In genomic region chr2:18057336-18058145, GRCm38 (mm10) we compare ENCODE assay signal across 8 mouse cellular contexts. TPM values are rescaled to one million over a fixed set of nuclear protein-coding genes. Genes with fewer than 3 reads are reported as not detected.
DNase-seq lines count a peak whose midpoint lies in the region; ATAC-seq and TF ChIP-seq lines count a peak whose summit lies in the region.

No protein-coding gene starts in this region.

- TF ChIP-seq RAD21 in MEL (IDR thresholded peaks at IDR 0.05; ENCODE audit: low read depth, low read length): no peak

- no peaks in the 10 kb centered on the region for H3K9me3 ChIP-seq in MEL (replicated peaks; ENCODE audit: insufficient read depth, low read length)
- H3K9me3 ChIP-seq in hindbrain, embryonic 15.5 days: no peaks in the 10 kb centered on the region

- H3K36me3 ChIP-seq in MEL (ENCODE audit: control insufficient read depth in 1 of 2, insufficient read depth in 2 of 2, low read length in 2 of 2): peaks cover 0 to 18% of the 10 kb centered on the region in 2 experiments; a peak in 2 of 4 replicates
- no peaks in the 10 kb centered on the region for H3K36me3 ChIP-seq in hindbrain, embryonic 15.5 days

- H3K4me1 ChIP-seq in MEL (ENCODE audit: control insufficient read depth in 1 of 2, insufficient read depth in 2 of 2, low read length in 2 of 2): peaks cover 9 to 13% of the 10 kb centered on the region in 2 experiments; a peak in 3 of 4 replicates
- peaks cover 25% of the 10 kb centered on the region for H3K4me1 ChIP-seq in hindbrain, embryonic 15.5 days (replicated peaks)

- peaks cover 16% of the 10 kb centered on the region; the same call in 1 of the 2 replicates for H3K79me2 ChIP-seq in MEL (ENCODE audit: control insufficient read depth, insufficient read depth, low read length, poor library complexity)

- TF ChIP-seq POLR2A in MEL (IDR thresholded peaks at IDR 0.05; ENCODE audit: control insufficient read depth in 1 of 2, insufficient read depth in 1 of 2, low read depth in 1 of 2, low read length in 2 of 2, poor library complexity in 1 of 2): peak; percentile 32 to 56; a peak in 3 of 4 replicates

- TF ChIP-seq CTCF in MEL (IDR thresholded peaks at IDR 0.05 in 2 of 3, conservative IDR thresholded peaks at IDR 0.05 in 1 of 3; ENCODE audit: control insufficient read depth in 1 of 3, insufficient read depth in 1 of 3, low read depth in 2 of 3, low read length in 3 of 3, poor library complexity in 1 of 3, severe bottlenecking in 1 of 3): no peak
- no peak for TF ChIP-seq CTCF in gastrocnemius, adult 2 months (IDR thresholded peaks at IDR 0.05)

- under 1% methylated on average over 48 of the region's 48 CpGs for WGBS in hindbrain, embryonic 15.5 days

- peak overlapping the region; percentile 80 for H3K4me2 ChIP-seq in hindbrain, embryonic 15.5 days

- H3K9ac ChIP-seq in MEL (ENCODE audit: control insufficient read depth, low read depth, low read length, poor library complexity, severe bottlenecking): peak overlapping the region; percentile 99
- H3K9ac ChIP-seq in hindbrain, embryonic 15.5 days: peak overlapping the region; percentile 64

- peak overlapping the region; percentile 100 for H3K27ac ChIP-seq in MEL (ENCODE audit: control insufficient read depth, low read depth, low read length)
- H3K27ac ChIP-seq in gastrocnemius, adult 2 months: peak overlapping the region; percentile 100
- H3K27ac ChIP-seq in hindbrain, embryonic 15.5 days (replicated peaks): peak overlapping the region; percentile 94

- H3K27me3 ChIP-seq in MEL (ENCODE audit: control insufficient read depth in 1 of 2, insufficient read depth in 2 of 2, low read length in 2 of 2): no peaks in the 10 kb centered on the region
- H3K27me3 ChIP-seq in hindbrain, embryonic 15.5 days: no peaks in the 10 kb centered on the region

- peak overlapping the region; percentile 74 to 85 for H3K4me3 ChIP-seq in MEL (ENCODE audit: control insufficient read depth in 1 of 2, insufficient read depth in 1 of 2, low read depth in 2 of 2, low read length in 2 of 2)
- peak overlapping the region; percentile 91 for H3K4me3 ChIP-seq in gastrocnemius, adult 2 months
- H3K4me3 ChIP-seq in hindbrain, embryonic 15.5 days: peak overlapping the region; percentile 59

- no peak for TF ChIP-seq EP300 in MEL (IDR thresholded peaks at IDR 0.05; ENCODE audit: low read depth in 1 of 2, low read length in 2 of 2)

- peak; percentile 74 for DNase-seq in MEL (ENCODE audit: low read depth, low spot score)
- peak; percentile 68 for DNase-seq in cerebellum, adult 11-12 months
- peak; percentile 75 for DNase-seq in gastrocnemius, adult 2 months
- DNase-seq in left cerebral cortex, adult 8-10 months (ENCODE audit: low spot score in 2 of 2): peak; percentile 39 to 54
- DNase-seq in right cerebral cortex, postnatal 14 days: peak; percentile 45
- peak; percentile 61 to 64 for DNase-seq in urinary bladder, postnatal 36 days (ENCODE audit: low spot score in 2 of 2)

- 0 out of 2 replicates have a peak, but pooled peaks have one; percentile 0 for ATAC-seq in hindbrain, embryonic 15.5 days (ENCODE audit: low FRiP score, low read depth)
- peak; percentile 51 for ATAC-seq in megakaryocyte, adult 5-6 weeks (ENCODE audit: poor library complexity, severe bottlenecking)

- intact Hi-C loops in gastrocnemius, adult 2 months (cut with DNase I): loop anchor here (10.0 kb wide), 4 partner anchors 147 to 707 kb away; partner anchors contain the start of genes Bmi1, Commd3 and Dnajc1

TF ChIP-seq in MEL, 35 proteins besides CTCF, POLR2A, EP300 and RAD21:
- TF ChIP-seq MAZ (IDR thresholded peaks at IDR 0.05; ENCODE audit: low read depth, low read length): no peak
- TF ChIP-seq ZKSCAN1 (IDR thresholded peaks at IDR 0.05; ENCODE audit: low read depth, low read length): no peak
- no peak for TF ChIP-seq ZMIZ1 (IDR thresholded peaks at IDR 0.05; ENCODE audit: low read depth, low read length)
- TF ChIP-seq JUND (IDR thresholded peaks at IDR 0.05; ENCODE audit: low read depth, low read length): no peak
- TF ChIP-seq BHLHE40 (IDR thresholded peaks at IDR 0.05; ENCODE audit: borderline replicate concordance, low read depth, low read length): 0 out of 2 replicates have a peak, but pooled peaks have one; percentile 4
- no peak for TF ChIP-seq MYB (IDR thresholded peaks at IDR 0.05; ENCODE audit: low read depth, low read length)
- peak; percentile 81; the same call in 1 of the 2 replicates for TF ChIP-seq CHD1 (IDR thresholded peaks at IDR 0.05; ENCODE audit: low read depth, low read length)
- TF ChIP-seq SMC3 (IDR thresholded peaks at IDR 0.05; ENCODE audit: low read depth, low read length): no peak
- TF ChIP-seq SIN3A (IDR thresholded peaks at IDR 0.05; ENCODE audit: low read length): peak; percentile 29; the same call in 1 of the 2 replicates
- TF ChIP-seq MXI1 (IDR thresholded peaks at IDR 0.05; ENCODE audit: low read depth, low read length): peak; percentile 26; the same call in 1 of the 2 replicates
- TF ChIP-seq E2F4 (IDR thresholded peaks at IDR 0.05; ENCODE audit: borderline replicate concordance, low read depth, low read length): no peak; the same call in 1 of the 2 replicates
- peak; percentile 16; the same call in 1 of the 2 replicates for TF ChIP-seq ETS1 (IDR thresholded peaks at IDR 0.05; ENCODE audit: low read depth, low read length)
- no peak for TF ChIP-seq GATA1 (IDR thresholded peaks at IDR 0.05; ENCODE audit: low read depth, low read length)
- TF ChIP-seq TCF12 (IDR thresholded peaks at IDR 0.05; ENCODE audit: low read depth, low read length): no peak
- TF ChIP-seq POLR2AphosphoS2 (IDR thresholded peaks at IDR 0.05; ENCODE audit: low read length): no peak
- 0 out of 2 replicates have a peak, but pooled peaks have one; percentile 48 for TF ChIP-seq UBTF (IDR thresholded peaks at IDR 0.05; ENCODE audit: borderline replicate concordance, insufficient read depth, low read depth, low read length)

RNA-seq across cellular contexts. Expression of gene Mllt10, which starts 2.5 kb away (rescaled TPM):
- total RNA-seq in MEL (2012; rRNA removed): 33.3 and 35.1 TPM in 2 replicates
- 10 to 100 TPM in 1 of 2 experiments, not detected in 1; 64.1 TPM for polyA plus RNA-seq in MEL (2012; ENCODE audit: insufficient read depth in 1 of 2, insufficient read length in 2 of 2, low read depth in 1 of 2, low replicate concordance in 2 of 2, missing spikeins in 1 of 2)
- 10 to 100 TPM; 24.0 to 24.1 TPM for total RNA-seq in gastrocnemius, adult 2 months (2021)
- 45.6 and 50.0 TPM in 2 replicates for polyA plus RNA-seq in hindbrain, embryonic 15.5 days (2015; fragmentation: Nextera tagmentation; extraction: Ambion mirVana)
- 10 to 100 TPM; 53.3 to 62.7 (median 56.5) TPM for total RNA-seq in left cerebral cortex, adult 8-10 months (2022)
- 41.5 and 50.7 TPM in 2 replicates for total RNA-seq in megakaryocyte, adult 5-6 weeks (2015)
- total RNA-seq in megakaryocyte, adult 5-6 weeks (2017): 47.3 and 52.8 TPM in 2 replicates

RNA-seq across cellular contexts. Expression of gene Skida1, which starts 8.7 kb away (rescaled TPM):
- 0.12 and 0.13 TPM in 2 replicates for total RNA-seq in MEL (2012; rRNA removed)
- polyA plus RNA-seq in MEL (2012; ENCODE audit: insufficient read depth in 1 of 2, insufficient read length in 2 of 2, low read depth in 1 of 2, low replicate concordance in 2 of 2, missing spikeins in 1 of 2): under 1 TPM in 1 of 2 experiments, not detected in 1; 0.88 TPM
- under 1 TPM; 0.14 to 0.46 TPM for total RNA-seq in gastrocnemius, adult 2 months (2021)
- polyA plus RNA-seq in hindbrain, embryonic 15.5 days (2015; fragmentation: Nextera tagmentation; extraction: Ambion mirVana): 6.5 and 7.1 TPM in 2 replicates
- 10 to 100 TPM in 1 of 4 experiments, 1 to 10 TPM in 3; 7.9 to 10.6 (median 8.5) TPM for total RNA-seq in left cerebral cortex, adult 8-10 months (2022)
- total RNA-seq in megakaryocyte, adult 5-6 weeks (2015): 0.09 TPM in 1 of 2 replicates, not detected in the other
- total RNA-seq in megakaryocyte, adult 5-6 weeks (2017): not detected in 2 replicates

RNA-seq across cellular contexts. Expression of gene A930004D18Rik, which starts 20.0 kb away (rescaled TPM):
- total RNA-seq in MEL (2012; rRNA removed): 0.39 TPM in 2 replicates
- polyA plus RNA-seq in MEL (2012; ENCODE audit: insufficient read depth in 1 of 2, insufficient read length in 2 of 2, low read depth in 1 of 2, low replicate concordance in 2 of 2, missing spikeins in 1 of 2): 1 to 10 TPM in 1 of 2 experiments, not detected in 1; 1.8 TPM
- under 1 TPM; 0.20 to 0.59 TPM for total RNA-seq in gastrocnemius, adult 2 months (2021)
- polyA plus RNA-seq in hindbrain, embryonic 15.5 days (2015; fragmentation: Nextera tagmentation; extraction: Ambion mirVana): 10.8 and 11.1 TPM in 2 replicates
- 1 to 10 TPM; 1.8 to 3.5 (median 2.2) TPM for total RNA-seq in left cerebral cortex, adult 8-10 months (2022)
- not detected in 2 replicates for total RNA-seq in megakaryocyte, adult 5-6 weeks (2015)
- total RNA-seq in megakaryocyte, adult 5-6 weeks (2017): 0.22 and 0.24 TPM in 2 replicates

Comparison
In these comparisons a context has a peak if more than half of its experiments do, and no peak if none do; other contexts are left out.
1. Peak in every context shown above with its lines: DNase-seq, ATAC-seq, H3K4me3 ChIP-seq and H3K27ac ChIP-seq.